Mouse (Mus musculus) erythroblast, embryonic 14.5 days (primary cell): ENCODE data around the gene Tmcc2. TPM values are rescaled to one million over a fixed set of nuclear protein-coding genes. Genes with fewer than 3 reads are reported as not detected.

ENCODE experiments used
- H3K27me3 ChIP-seq: 2 replicates; pipeline ENCODE4 v1.6.1; 2012; ENCODE audit warnings: inconsistent platforms; ENCODE audit not compliant: control insufficient read depth
- H3K36me3 ChIP-seq: 2 replicates; pipeline ENCODE4 v1.6.1; 2012; ENCODE audit warnings: mild to moderate bottlenecking, inconsistent platforms; ENCODE audit not compliant: control insufficient read depth
- H3K4me1 ChIP-seq: 2 replicates; pipeline ENCODE4 v1.6.1; 2012; ENCODE audit warnings: inconsistent platforms; ENCODE audit not compliant: control insufficient read depth
- H3K4me3 ChIP-seq: replicated peaks from 2 replicates; pipeline ENCODE3; 2012; ENCODE audit warnings: moderate library complexity, mild to moderate bottlenecking, inconsistent platforms
- H3K9me3 ChIP-seq: 2 replicates; pipeline ENCODE4 v1.6.1; 2012; ENCODE audit warnings: low read length, inconsistent platforms, mixed read lengths; ENCODE audit not compliant: control insufficient read depth
- GATA1 ChIP-seq: IDR thresholded peaks from 2 replicates; pipeline ENCODE4 v1.6.1; 2012; ENCODE audit warnings: low read length, inconsistent platforms, mixed read lengths
- TAL1 ChIP-seq: IDR thresholded peaks from 3 replicates; pipeline ENCODE4 v1.6.1; 2012; ENCODE audit warnings: low read length, inconsistent platforms, mixed read lengths
- polyA plus RNA-seq: library from polyadenylated mRNA; stranded (reverse); fragments of >175 nt; gene quantifications from 2 replicates; pipeline ENCODE4 v1.2.3, GENCODE M21; 2012

Tmcc2 gene
- polyA plus RNA-seq, 1 experiment = 495 TPM

- no peak for TF ChIP-seq TAL1
- no peak for TF ChIP-seq GATA1
- Histone ChIP-seq H3K4me1 (peaks cover 88% of the 10 kb centered on the region), H3K4me3 (peak overlapping the region; percentile 89), H3K36me3 (peaks cover 96% of the 10 kb centered on the region), H3K27me3 (no peaks in the 10 kb centered on the region; the same call in 1 of the 2 replicates), H3K9me3 (no peaks in the 10 kb centered on the region)
Observed at GRCm38 (mm10) chr1:132385266-132385665, 5.8 kb downstream of the Tmcc2 start.

GRCm38 (mm10) chr1:132384001-132384554 is 7.0 kb downstream of the Tmcc2 start:
- Histone ChIP-seq H3K4me3 (peak overlapping the region; percentile 89), H3K9me3 (no peaks in the 10 kb centered on the region), H3K36me3 (peaks cover 97% of the 10 kb centered on the region), H3K27me3 (no peaks in the 10 kb centered on the region), H3K4me1 (peaks cover 93% of the 10 kb centered on the region)
- TF ChIP-seq TAL1 = no peak
- no peak for TF ChIP-seq GATA1

- no peaks in the 10 kb centered on the region for H3K27me3 ChIP-seq
- H3K9me3 ChIP-seq = no peaks in the 10 kb centered on the region
- no peak for TF ChIP-seq TAL1
- TF ChIP-seq GATA1 = peak; percentile 68
- peak overlapping the region; percentile 62 for H3K4me3 ChIP-seq
- H3K36me3 ChIP-seq = peaks cover 99% of the 10 kb centered on the region
- H3K4me1 ChIP-seq = peaks cover 100% of the 10 kb centered on the region
Observed at GRCm38 (mm10) chr1:132381929-132382328, 9.2 kb downstream of the Tmcc2 start.

- no peaks in the 10 kb centered on the region for H3K9me3 ChIP-seq
- H3K36me3 ChIP-seq = peaks cover 99% of the 10 kb centered on the region
- no peak for TF ChIP-seq TAL1
- TF ChIP-seq GATA1 = no peak
- H3K4me3 ChIP-seq = peak overlapping the region; percentile 43
- H3K27me3 ChIP-seq = no peaks in the 10 kb centered on the region
- H3K4me1 ChIP-seq = peaks cover 100% of the 10 kb centered on the region
Observed at GRCm38 (mm10) chr1:132380550-132381100, 10.5 kb downstream of the Tmcc2 start.

GRCm38 (mm10) chr1:132377811-132378210 is 13.3 kb downstream of the Tmcc2 start:
- Histone ChIP-seq H3K4me1 (peaks cover 100% of the 10 kb centered on the region), H3K4me3 (peak overlapping the region; percentile 38), H3K36me3 (peaks cover 99% of the 10 kb centered on the region), H3K9me3 (no peaks in the 10 kb centered on the region), H3K27me3 (no peaks in the 10 kb centered on the region)
- TF ChIP-seq TAL1 (no peak), GATA1 (no peak)

GRCm38 (mm10) chr1:132377055-132377365 is 14.1 kb downstream of the Tmcc2 start:
- peaks cover 100% of the 10 kb centered on the region for H3K4me1 ChIP-seq
- peak overlapping the region; percentile 60 for H3K4me3 ChIP-seq
- no peaks in the 10 kb centered on the region for H3K9me3 ChIP-seq
- peaks cover 100% of the 10 kb centered on the region for H3K36me3 ChIP-seq
- no peak for TF ChIP-seq GATA1
- TF ChIP-seq TAL1 = no peak
- H3K27me3 ChIP-seq = no peaks in the 10 kb centered on the region

GRCm38 (mm10) chr1:132376211-132377054 is 14.6 kb downstream of the Tmcc2 start:
- Histone ChIP-seq H3K9me3 (no peaks in the 10 kb centered on the region), H3K27me3 (no peaks in the 10 kb centered on the region), H3K36me3 (peaks cover 100% of the 10 kb centered on the region), H3K4me1 (peaks cover 100% of the 10 kb centered on the region), H3K4me3 (peak overlapping the region; percentile 60)
- TF ChIP-seq GATA1 = no peak
- TF ChIP-seq TAL1 = no peak

- no peaks in the 10 kb centered on the region for H3K9me3 ChIP-seq
- H3K4me1 ChIP-seq = peaks cover 99% of the 10 kb centered on the region
- peaks cover 100% of the 10 kb centered on the region for H3K36me3 ChIP-seq
- TF ChIP-seq GATA1 = no peak
- no peak for TF ChIP-seq TAL1
- peak overlapping the region; percentile 60 for H3K4me3 ChIP-seq
- H3K27me3 ChIP-seq = no peaks in the 10 kb centered on the region
Observed at GRCm38 (mm10) chr1:132375256-132375655, 15.8 kb downstream of the Tmcc2 start.

GRCm38 (mm10) chr1:132374873-132375244 is 16.2 kb downstream of the Tmcc2 start:
- peaks cover 99% of the 10 kb centered on the region for H3K4me1 ChIP-seq
- no peak for TF ChIP-seq GATA1
- no peak for TF ChIP-seq TAL1
- peak overlapping the region; percentile 60 for H3K4me3 ChIP-seq
- H3K27me3 ChIP-seq = no peaks in the 10 kb centered on the region
- H3K9me3 ChIP-seq = no peaks in the 10 kb centered on the region
- H3K36me3 ChIP-seq = peaks cover 100% of the 10 kb centered on the region
